Mouse (Mus musculus) lung, embryonic 14.5 days (tissue): ENCODE measurements around the gene Rab20. TPM values are rescaled to one million over a fixed set of nuclear protein-coding genes. Genes with fewer than 3 reads are reported as not detected.

Experiments
- ATAC-seq: fragments of 200-750 bp; cut with Nextera tagmentation; 2 replicates; pipeline ENCODE4 v1.8.0; 2017; ENCODE audit warnings: mild to moderate bottlenecking, moderate TSS enrichment, moderate library complexity; ENCODE audit not compliant: insufficient read depth
- DNase-seq: peaks from one replicate; pipeline ENCODE4 v3.0.0-alpha.2; 2015
- H3K27ac ChIP-seq: fragments of 300-500 bp; sonication (generic); 2 replicates; pipeline ENCODE4 v1.5.1; 2014; ENCODE audit warnings: low read depth, mild to moderate bottlenecking, moderate library complexity
- H3K27me3 ChIP-seq: fragments of 300-500 bp; sonication (generic); 2 replicates; pipeline ENCODE4 v1.6.1; 2014; ENCODE audit warnings: low read length, control low read depth; ENCODE audit not compliant: insufficient read depth
- H3K36me3 ChIP-seq: fragments of 300-500 bp; sonication (generic); 2 replicates; pipeline ENCODE4 v1.6.1; 2014; ENCODE audit warnings: control low read depth; ENCODE audit not compliant: insufficient read depth
- H3K4me1 ChIP-seq: fragments of 300-500 bp; sonication (generic); 2 replicates; pipeline ENCODE4 v1.6.1; 2014; ENCODE audit warnings: antibody characterized with exemption, control low read depth; ENCODE audit not compliant: insufficient read depth
- H3K4me2 ChIP-seq: fragments of 300-500 bp; sonication (generic); 2 replicates; pipeline ENCODE4 v1.6.1; 2014; ENCODE audit warnings: mild to moderate bottlenecking
- H3K4me3 ChIP-seq: fragments of 300-500 bp; sonication (generic); 2 replicates; pipeline ENCODE4 v1.5.1; 2014; ENCODE audit warnings: low read depth, low read length
- H3K9ac ChIP-seq: fragments of 300-500 bp; sonication (generic); 2 replicates; pipeline ENCODE4 v1.6.1; 2014
- H3K9me3 ChIP-seq: fragments of 300-500 bp; sonication (generic); 2 replicates; pipeline ENCODE4 v1.6.1; 2016; ENCODE audit warnings: low read depth, low read length, control low read depth
- CTCF ChIP-seq: IDR thresholded peaks from 2 replicates; pipeline ENCODE4 v1.5.1; 2016; ENCODE audit warnings: antibody characterized with exemption, low read depth
- WGBS: fragments of 180-500 bp; shearing (Covaris S2); extraction: QIAGEN DNeasy Blood & Tissue Kit; methylation state at CpG from one replicate; pipeline ENCODE4 v1.1.7; 2014; 5-methylcytosine and 5-hydroxymethylcytosine counted together
- polyA plus RNA-seq: library from polyadenylated mRNA; unstranded; fragments of >200 nt; fragmentation: Nextera tagmentation; extraction: Ambion mirVana; gene quantifications from 2 replicates; pipeline ENCODE4 v1.2.1, GENCODE M21; 2014

The Rab20 gene
- polyA plus RNA-seq, 1 experiment from 2014 or later: 12.8 TPM

DNA sequence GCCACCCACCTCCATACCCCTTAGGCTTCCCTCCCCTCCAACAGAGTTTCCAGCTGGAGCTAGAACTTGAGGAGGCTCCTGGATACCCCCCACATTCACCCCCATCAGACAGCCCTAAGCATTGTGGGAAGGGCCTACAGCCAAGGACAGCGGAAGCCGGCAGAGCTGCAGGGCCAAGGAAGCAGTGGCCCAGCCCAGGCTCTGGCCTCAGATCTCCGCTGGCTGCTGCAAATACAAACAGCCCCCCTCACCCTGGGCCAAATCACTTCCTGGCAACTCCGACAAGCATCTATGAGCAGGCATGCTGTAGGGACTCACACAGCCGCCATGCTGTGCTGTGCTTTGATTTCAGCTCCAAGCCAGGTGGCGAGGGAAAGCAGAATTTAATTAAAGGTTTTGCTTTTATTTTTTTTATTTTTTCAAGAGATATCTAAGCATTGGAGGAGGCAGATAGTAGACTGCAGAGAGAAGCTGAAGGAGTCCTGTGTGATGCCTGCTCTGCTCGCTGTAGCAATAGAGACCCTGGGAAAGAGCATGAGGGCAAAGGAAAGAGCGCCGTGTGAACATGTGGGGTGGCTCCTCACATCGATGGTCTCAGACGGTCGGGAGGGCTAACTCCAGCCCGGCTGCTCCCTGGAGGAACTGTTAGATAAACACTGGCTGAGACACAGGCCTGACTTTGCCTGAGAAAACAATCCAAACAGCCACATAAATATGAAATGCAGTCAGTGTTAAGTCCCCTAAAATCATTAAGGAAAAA, 72.6 kb downstream of the Rab20 start:
- DNase-seq: peak; percentile 86
- peak; percentile 41 for TF ChIP-seq CTCF
- peaks cover 8% of the 10 kb centered on the region; the same call in 1 of the 2 replicates for H3K4me1 ChIP-seq
- 30% methylated on average over 13 of the region's 13 CpGs for WGBS
- H3K36me3 ChIP-seq: peaks cover 64% of the 10 kb centered on the region
- no peaks in the 10 kb centered on the region for H3K9me3 ChIP-seq
- H3K4me3 ChIP-seq: no peak overlapping the region
- no peak overlapping the region for H3K4me2 ChIP-seq
- peak overlapping the region; percentile 65 for H3K27ac ChIP-seq
- ATAC-seq: peak; percentile 93
- no peak overlapping the region for H3K9ac ChIP-seq
- no peaks in the 10 kb centered on the region for H3K27me3 ChIP-seq

DNA sequence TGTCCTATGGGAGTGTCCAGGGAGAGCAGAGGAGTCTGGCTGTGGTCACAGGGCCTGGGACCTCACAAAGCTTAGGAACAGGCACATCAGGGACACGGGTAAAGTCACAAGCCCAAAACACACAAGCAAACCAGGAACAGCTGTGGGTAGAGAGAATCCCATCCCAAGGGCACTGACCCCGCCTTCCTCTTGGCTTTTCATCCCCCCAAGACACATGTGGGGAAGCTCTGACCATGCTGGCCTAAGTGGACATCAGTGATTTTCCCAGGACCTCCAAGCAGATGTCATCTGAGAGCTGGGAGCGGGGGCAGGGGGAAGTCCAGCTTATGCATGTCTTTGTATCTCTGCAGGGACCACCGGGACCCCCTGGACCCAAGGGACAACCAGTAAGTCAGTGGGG, 73.9 kb downstream of the Rab20 start:
- whole genome bisulfite sequencing: 72% methylated on average over 4 of the region's 4 CpGs
- no peak for ATAC-seq
- Histone ChIP-seq H3K4me3 (no peak overlapping the region), H3K27ac (peak overlapping the region; percentile 65; the same call in 1 of the 2 replicates), H3K36me3 (peaks cover 51% of the 10 kb centered on the region), H3K9me3 (no peaks in the 10 kb centered on the region), H3K4me2 (no peak overlapping the region), H3K9ac (no peak overlapping the region), H3K27me3 (no peaks in the 10 kb centered on the region), H3K4me1 (peaks cover 12% of the 10 kb centered on the region; the same call in 1 of the 2 replicates)
- no peak for TF ChIP-seq CTCF
- peak; percentile 19 for DNase-seq

DNA sequence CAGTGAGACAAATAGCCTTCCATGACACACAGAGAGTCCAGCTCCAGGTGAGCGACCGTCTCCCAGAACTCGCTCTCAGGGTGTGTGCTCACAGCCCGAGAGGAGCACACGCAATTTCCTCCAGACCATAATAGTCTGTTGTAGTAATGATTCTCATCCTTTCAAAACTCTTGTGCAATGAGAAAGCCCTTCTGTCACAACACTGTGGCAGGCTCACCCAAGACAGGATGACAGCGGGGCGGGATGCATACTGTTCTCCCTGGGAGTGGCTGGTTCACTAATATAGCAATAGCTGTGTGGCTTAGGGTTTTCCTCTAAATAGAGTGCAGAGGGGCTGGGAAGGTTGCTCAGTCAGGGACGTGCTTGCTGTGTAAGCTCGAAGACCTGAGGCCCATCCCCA, 74.7 kb downstream of the Rab20 start:
- ATAC-seq: no peak
- no peak for TF ChIP-seq CTCF
- H3K9ac ChIP-seq: no peak overlapping the region
- H3K4me1 ChIP-seq: peaks cover 14% of the 10 kb centered on the region; the same call in 1 of the 2 replicates
- WGBS: 87% methylated on average over 9 of the region's 9 CpGs
- no peak overlapping the region for H3K27ac ChIP-seq
- H3K9me3 ChIP-seq: no peaks in the 10 kb centered on the region
- no peak overlapping the region for H3K4me3 ChIP-seq
- H3K27me3 ChIP-seq: no peaks in the 10 kb centered on the region
- H3K36me3 ChIP-seq: peaks cover 44% of the 10 kb centered on the region
- no peak for DNase-seq
- H3K4me2 ChIP-seq: no peak overlapping the region

Other genes starting within 250 kb of the Rab20 start
- gene Col4a2, start 165.9 kb downstream of the Rab20 start, polyA plus RNA-seq: 103 and 111 TPM in 2 replicates
- 372 and 389 TPM in 2 replicates for gene Col4a1, start 165.9 kb downstream of the Rab20 start, polyA plus RNA-seq
- 119 and 131 TPM in 2 replicates for gene Naxd, start 18.8 kb upstream of the Rab20 start, polyA plus RNA-seq
- 22.9 and 25.3 TPM in 2 replicates for gene Cars2, start 72.1 kb upstream of the Rab20 start, polyA plus RNA-seq
- gene Ing1, start 76.9 kb upstream of the Rab20 start, polyA plus RNA-seq: 39.5 and 47.7 TPM in 2 replicates
- 91.5 and 98.2 TPM in 2 replicates for gene Ankrd10, start 157.0 kb upstream of the Rab20 start, polyA plus RNA-seq
- not detected in 2 replicates for gene 1700016D06Rik, start 222.4 kb upstream of the Rab20 start, polyA plus RNA-seq
- 39.0 and 41.6 TPM in 2 replicates for gene Arhgef7, start 249.0 kb upstream of the Rab20 start, polyA plus RNA-seq